Mouse (Mus musculus) midbrain, embryonic 11.5 days (tissue): ENCODE data around the gene Armcx2. TPM values are rescaled to one million over a fixed set of nuclear protein-coding genes. Genes with fewer than 3 reads are reported as not detected.
"Not testable (repeated sequence)": the region's sequence is repeated elsewhere in the genome, so short reads cannot be mapped to it uniquely, and the experiment has no call there.

Source experiments
- ATAC-seq: fragments of 200-750 bp; cut with Nextera tagmentation; 2 replicates; pipeline ENCODE4 v1.8.0; 2017; ENCODE audit warnings: moderate TSS enrichment, moderate library complexity; ENCODE audit not compliant: low FRiP score
- DNase-seq: peaks from one replicate; pipeline ENCODE4 v3.0.0; 2015; ENCODE audit warnings: low spot score; ENCODE audit errors: missing footprints
- H3K27ac ChIP-seq: fragments of 300-500 bp; sonication (generic); 2 replicates; pipeline ENCODE4 v1.5.1; 2014; ENCODE audit warnings: low read depth, low read length
- H3K27me3 ChIP-seq: fragments of 300-500 bp; sonication (generic); 2 replicates; pipeline ENCODE4 v1.6.1; 2014; ENCODE audit warnings: mild to moderate bottlenecking, low read length, moderate library complexity, mixed read lengths; ENCODE audit not compliant: control insufficient read depth, insufficient read depth
- H3K36me3 ChIP-seq: fragments of 300-500 bp; sonication (generic); 2 replicates; pipeline ENCODE4 v1.6.1; 2014; ENCODE audit warnings: mild to moderate bottlenecking, low read length, moderate library complexity, mixed read lengths; ENCODE audit not compliant: control insufficient read depth, insufficient read depth
- H3K4me1 ChIP-seq: fragments of 300-500 bp; sonication (generic); 2 replicates; pipeline ENCODE4 v1.6.1; 2014; ENCODE audit warnings: low read length; ENCODE audit not compliant: control insufficient read depth, insufficient read depth
- H3K4me2 ChIP-seq: fragments of 300-500 bp; sonication (generic); 2 replicates; pipeline ENCODE4 v1.6.1; 2014; ENCODE audit warnings: mild to moderate bottlenecking, moderate library complexity
- H3K4me3 ChIP-seq: fragments of 300-500 bp; sonication (generic); 2 replicates; pipeline ENCODE4 v1.5.1; 2014; ENCODE audit warnings: low read depth, low read length
- H3K9ac ChIP-seq: fragments of 300-500 bp; sonication (generic); 2 replicates; pipeline ENCODE4 v1.6.1; 2014; ENCODE audit warnings: low read length
- H3K9me3 ChIP-seq: fragments of 300-500 bp; sonication (generic); 2 replicates; pipeline ENCODE4 v1.6.1; 2016; ENCODE audit warnings: low read length; ENCODE audit not compliant: control insufficient read depth
- WGBS: fragments of 180-500 bp; shearing (Covaris S2); extraction: QIAGEN DNeasy Blood & Tissue Kit; methylation state at CpG from one replicate; pipeline ENCODE4 v1.1.7; 2014; 5-methylcytosine and 5-hydroxymethylcytosine counted together
- polyA plus RNA-seq: library from polyadenylated mRNA; unstranded; fragments of >200 nt; fragmentation: Nextera tagmentation; extraction: Ambion mirVana; gene quantifications from 2 replicates; pipeline ENCODE4 v1.2.1, GENCODE M21; 2014

The Armcx2 gene
- polyA plus RNA-seq = 84.1 and 87.8 TPM in 2 replicates

GRCm38 (mm10) chrX:134808755-134809224 is at the start of gene Armcx2:
Gene Armcx2, minus strand, starts transcription at chrX:134809221.
- H3K9ac ChIP-seq = peak within 1 kb of the TSS; percentile 69
- ATAC-seq = peak; percentile 95
- no peaks in the 10 kb centered on the region for H3K9me3 ChIP-seq
- peak; percentile 88 for DNase-seq
- H3K4me3 ChIP-seq = peak within 1 kb of the TSS; percentile 40
- peak within 1 kb of the TSS; percentile 52 for H3K4me2 ChIP-seq
- peaks cover 3% of the 10 kb centered on the region; the same call in 1 of the 2 replicates for H3K36me3 ChIP-seq
- H3K4me1 ChIP-seq = no peaks in the 10 kb centered on the region
- 10% methylated on average over 15 of the region's 16 CpGs for WGBS
- peak within 1 kb of the TSS; percentile 2; the same call in 1 of the 2 replicates for H3K27ac ChIP-seq
- peaks cover 8% of the 10 kb centered on the region for H3K27me3 ChIP-seq

GRCm38 (mm10) chrX:134849662-134850061 is 40.6 kb upstream of the Armcx2 start:
- no peaks in the 10 kb centered on the region for H3K4me1 ChIP-seq
- H3K4me3 ChIP-seq = no peak overlapping the region
- no peaks in the 10 kb centered on the region; the same call in 1 of the 2 replicates for H3K27me3 ChIP-seq
- H3K9ac ChIP-seq = no peak overlapping the region
- no peak overlapping the region for H3K4me2 ChIP-seq
- H3K36me3 ChIP-seq = no peaks in the 10 kb centered on the region
- ATAC-seq (no peak), DNase-seq (no peak)
- no peaks in the 10 kb centered on the region for H3K9me3 ChIP-seq
- no peak overlapping the region for H3K27ac ChIP-seq
- 92% methylated on average over 2 of the region's 4 CpGs for WGBS

- ATAC-seq = no peak
- H3K9ac ChIP-seq = no peak overlapping the region
- WGBS = 82% methylated on average over 2 of the region's 2 CpGs
- no peaks in the 10 kb centered on the region for H3K27me3 ChIP-seq
- H3K4me3 ChIP-seq = no peak overlapping the region
- H3K4me2 ChIP-seq = no peak overlapping the region
- no peak overlapping the region for H3K27ac ChIP-seq
- H3K36me3 ChIP-seq = no peaks in the 10 kb centered on the region
- no peaks in the 10 kb centered on the region for H3K4me1 ChIP-seq
- DNase-seq = no peak
- no peaks in the 10 kb centered on the region for H3K9me3 ChIP-seq
These were observed 35.4 kb upstream of the Armcx2 start for GRCm38 (mm10) chrX:134844424-134844823.

GRCm38 (mm10) chrX:134830508-134830907 is 21.5 kb upstream of the Armcx2 start:
- no peak for ATAC-seq
- 65% methylated on average over 3 of the region's 3 CpGs for WGBS
- 0 out of 2 replicates have a peak, but pooled peaks cover 5% of the 10 kb centered on the region for H3K27me3 ChIP-seq

GRCm38 (mm10) chrX:134807833-134808754 is 927 bp downstream of the Armcx2 start:
- H3K36me3 ChIP-seq = peaks cover 3% of the 10 kb centered on the region; the same call in 1 of the 2 replicates
- peaks cover 8% of the 10 kb centered on the region for H3K27me3 ChIP-seq
- DNase-seq (peak; percentile 87), ATAC-seq (peak; percentile 75)
- H3K4me1 ChIP-seq = no peaks in the 10 kb centered on the region
- peak overlapping the region; percentile 69 for H3K9ac ChIP-seq
- no peaks in the 10 kb centered on the region for H3K9me3 ChIP-seq
- H3K27ac ChIP-seq = peak overlapping the region; percentile 2; the same call in 1 of the 2 replicates
- peak overlapping the region; percentile 52 for H3K4me2 ChIP-seq
- 17% methylated on average over 27 of the region's 28 CpGs for WGBS
- peak overlapping the region; percentile 40 for H3K4me3 ChIP-seq

More at GRCm38 (mm10) chrX:134830508-134830907, 21.5 kb upstream of the Armcx2 start:
- Histone ChIP-seq H3K4me1 (no peaks in the 10 kb centered on the region), H3K4me2 (no peak overlapping the region), H3K36me3 (no peaks in the 10 kb centered on the region), H3K27ac (no peak overlapping the region), H3K9me3 (no peaks in the 10 kb centered on the region), H3K9ac (no peak overlapping the region), H3K4me3 (no peak overlapping the region)
- DNase-seq = no peak

GRCm38 (mm10) chrX:134787728-134788127 is 21.3 kb downstream of the Armcx2 start:
- Histone ChIP-seq H3K4me3 (no peak overlapping the region), H3K36me3 (no peaks in the 10 kb centered on the region), H3K27ac (no peak overlapping the region), H3K4me1 (no peaks in the 10 kb centered on the region), H3K4me2 (no peak overlapping the region), H3K27me3 (no peaks in the 10 kb centered on the region), H3K9me3 (no peaks in the 10 kb centered on the region), H3K9ac (no peak overlapping the region)
- WGBS = 88% methylated on average over 4 of the region's 4 CpGs
- no peak for ATAC-seq
- no peak for DNase-seq

GRCm38 (mm10) chrX:134763428-134764198 is 45.4 kb downstream of the Armcx2 start:
- 47% methylated on average over 3 of the region's 4 CpGs for WGBS
- not testable (repeated sequence) for H3K27me3 ChIP-seq
- peak; percentile 46; the same call in 1 of the 2 replicates for ATAC-seq

GRCm38 (mm10) chrX:134757293-134757995 is 51.6 kb downstream of the Armcx2 start:
- peak; percentile 49 for ATAC-seq
- Histone ChIP-seq H3K9me3 (no peaks in the 10 kb centered on the region), H3K4me1 (peaks cover 5% of the 10 kb centered on the region; the same call in 1 of the 2 replicates), H3K36me3 (no peaks in the 10 kb centered on the region), H3K4me3 (peak overlapping the region; percentile 55), H3K27me3 (peaks cover 12% of the 10 kb centered on the region), H3K27ac (no peak overlapping the region), H3K4me2 (peak overlapping the region; percentile 47), H3K9ac (peak overlapping the region; percentile 74)
- WGBS = 23% methylated on average over 11 of the region's 13 CpGs
- DNase-seq = peak; percentile 85

More at GRCm38 (mm10) chrX:134763428-134764198, 45.4 kb downstream of the Armcx2 start:
- DNase-seq, H3K4me3 ChIP-seq, H3K4me2 ChIP-seq, H3K9me3 ChIP-seq, H3K36me3 ChIP-seq, H3K9ac ChIP-seq, H3K27ac ChIP-seq, H3K4me1 ChIP-seq: not testable (repeated sequence)
